Mouse (Mus musculus): Measurements from ENCODE around the gene Adcy5. TPM values are rescaled to one million over a fixed set of nuclear protein-coding genes. Genes with fewer than 3 reads are reported as not detected.

Gene Adcy5
- total and polyA plus RNA-seq, 3 experiments = under 0.01 to 0.08 TPM; not detected in 1

GRCm38 (mm10) chr16:35271572-35271971 is 116.9 kb downstream of the Adcy5 start:
- Histone ChIP-seq H3K36me3 (ENCODE audit: control insufficient read depth in 1 of 2, insufficient read depth in 2 of 2, low read length in 2 of 2) (no peaks in the 10 kb centered on the region), H3K79me2 (ENCODE audit: control insufficient read depth, insufficient read depth, low read length, poor library complexity) (no peaks in the 10 kb centered on the region), H3K27me3 (ENCODE audit: control insufficient read depth in 1 of 2, insufficient read depth in 2 of 2, low read length in 2 of 2) (no peaks in the 10 kb centered on the region), H3K27ac (ENCODE audit: control insufficient read depth, low read depth, low read length) (no peak overlapping the region), H3K9ac (ENCODE audit: control insufficient read depth, low read depth, low read length, poor library complexity, severe bottlenecking) (no peak overlapping the region), H3K9me3 (replicated peaks; ENCODE audit: insufficient read depth, low read length) (no peaks in the 10 kb centered on the region), H3K4me1 (ENCODE audit: control insufficient read depth in 1 of 2, insufficient read depth in 2 of 2, low read length in 2 of 2) (no peaks in the 10 kb centered on the region), H3K4me3 (ENCODE audit: control insufficient read depth in 1 of 2, insufficient read depth in 1 of 2, low read depth in 2 of 2, low read length in 2 of 2) (no peak overlapping the region)
- no peak for TF ChIP-seq CHD2 (IDR thresholded peaks at IDR 0.05; ENCODE audit: low read length)
- no peak for TF ChIP-seq CHD1 (IDR thresholded peaks at IDR 0.05; ENCODE audit: low read depth, low read length)
- no peak for TF ChIP-seq POLR2A (IDR thresholded peaks at IDR 0.05; ENCODE audit: control insufficient read depth in 1 of 2, insufficient read depth in 1 of 2, low read depth in 1 of 2, low read length in 2 of 2, poor library complexity in 1 of 2)
- no peak for TF ChIP-seq TAL1 (IDR thresholded peaks at IDR 0.05; ENCODE audit: low read length)
- no peak for TF ChIP-seq ZNF384 (IDR thresholded peaks at IDR 0.05; ENCODE audit: low read depth, low read length)
- TF ChIP-seq KAT2A (conservative IDR thresholded peaks at IDR 0.05; ENCODE audit: low read depth, low read length) = no peak
- no peak for TF ChIP-seq NRF1 (IDR thresholded peaks at IDR 0.05; ENCODE audit: insufficient read depth, low read depth, low read length, poor library complexity, severe bottlenecking)
- no peak for TF ChIP-seq USF2 (IDR thresholded peaks at IDR 0.05; ENCODE audit: borderline replicate concordance in 1 of 2, insufficient read depth in 1 of 2, low read depth in 1 of 2, low read length in 2 of 2)
- TF ChIP-seq SIN3A (IDR thresholded peaks at IDR 0.05; ENCODE audit: low read length) = no peak
- TF ChIP-seq BHLHE40 (IDR thresholded peaks at IDR 0.05; ENCODE audit: borderline replicate concordance, low read depth, low read length) = no peak
- TF ChIP-seq JUND (IDR thresholded peaks at IDR 0.05; ENCODE audit: low read depth, low read length) = no peak
- no peak for TF ChIP-seq ETS1 (IDR thresholded peaks at IDR 0.05; ENCODE audit: low read depth, low read length)
- DNase-seq (ENCODE audit: low read depth, low spot score) = no peak

- no peak overlapping the region for H3K9ac ChIP-seq (ENCODE audit: control insufficient read depth, low read depth, low read length, poor library complexity, severe bottlenecking)
- no peaks in the 10 kb centered on the region for H3K79me2 ChIP-seq (ENCODE audit: control insufficient read depth, insufficient read depth, low read length, poor library complexity)
- no peaks in the 10 kb centered on the region for H3K36me3 ChIP-seq (ENCODE audit: control insufficient read depth in 1 of 2, insufficient read depth in 2 of 2, low read length in 2 of 2)
- no peaks in the 10 kb centered on the region for H3K9me3 ChIP-seq (replicated peaks; ENCODE audit: insufficient read depth, low read length)
- no peaks in the 10 kb centered on the region for H3K4me1 ChIP-seq (ENCODE audit: control insufficient read depth in 1 of 2, insufficient read depth in 2 of 2, low read length in 2 of 2)
- no peak overlapping the region for H3K4me3 ChIP-seq (ENCODE audit: control insufficient read depth in 1 of 2, insufficient read depth in 1 of 2, low read depth in 2 of 2, low read length in 2 of 2)
- no peaks in the 10 kb centered on the region for H3K27me3 ChIP-seq (ENCODE audit: control insufficient read depth in 1 of 2, insufficient read depth in 2 of 2, low read length in 2 of 2)
- DNase-seq (ENCODE audit: low read depth, low spot score) = no peak
- H3K27ac ChIP-seq (ENCODE audit: control insufficient read depth, low read depth, low read length) = no peak overlapping the region
- TF ChIP-seq USF1 (IDR thresholded peaks at IDR 0.05; ENCODE audit: low read depth, low read length) (no peak), CTCF (IDR thresholded peaks at IDR 0.05 in 2 of 3, conservative IDR thresholded peaks at IDR 0.05 in 1 of 3; ENCODE audit: control insufficient read depth in 1 of 3, insufficient read depth in 1 of 3, low read depth in 2 of 3, low read length in 3 of 3, poor library complexity in 1 of 3, severe bottlenecking in 1 of 3) (no peak), BHLHE40 (IDR thresholded peaks at IDR 0.05; ENCODE audit: borderline replicate concordance, low read depth, low read length) (no peak), POLR2AphosphoS2 (IDR thresholded peaks at IDR 0.05; ENCODE audit: low read length) (no peak), MEF2A (IDR thresholded peaks at IDR 0.05; ENCODE audit: extremely low read depth, insufficient replicate concordance, low read depth, low read length, poor library complexity, severe bottlenecking) (no peak), MXI1 (IDR thresholded peaks at IDR 0.05; ENCODE audit: low read depth, low read length) (no peak), E2F4 (IDR thresholded peaks at IDR 0.05; ENCODE audit: borderline replicate concordance, low read depth, low read length) (no peak), GATA1 (IDR thresholded peaks at IDR 0.05; ENCODE audit: low read depth, low read length) (no peak), ZNF384 (IDR thresholded peaks at IDR 0.05; ENCODE audit: low read depth, low read length) (no peak)
Measured at GRCm38 (mm10) chr16:35272417-35272816, 117.7 kb downstream of the Adcy5 start.

Measured in MEL (cell line).